Mouse (Mus musculus): ENCODE measurements around the gene Pkn1.

Gene Pkn1

GRCm38 (mm10) chr8:83698661-83699453 lies at the start of gene Pkn1:
Gene Pkn1, minus strand, starts transcription at chr8:83699179.
- peak; percentile 77 for DNase-seq (ENCODE audit: low read depth, low spot score)

DNA sequence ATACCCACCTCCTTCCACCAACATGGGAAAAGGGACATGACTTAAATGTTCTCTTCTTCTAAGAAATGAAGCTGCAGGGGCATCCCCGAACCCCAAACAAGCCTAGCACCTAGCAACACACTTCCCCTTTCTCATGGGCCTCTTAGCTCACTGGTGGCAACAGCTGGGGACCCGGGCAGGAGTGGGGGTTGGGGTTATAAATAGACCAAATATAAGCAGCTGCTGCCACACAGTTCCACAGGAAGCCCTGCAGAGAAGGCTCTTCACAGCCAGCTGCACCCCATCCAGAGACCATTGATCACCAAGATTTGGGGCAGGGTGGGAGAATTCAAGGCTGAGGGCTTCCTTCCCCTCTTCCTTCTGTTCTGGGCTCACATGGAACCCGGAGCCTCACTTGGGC lies 49.7 kb upstream of the Pkn1 start:
- peak; percentile 93 for DNase-seq (ENCODE audit: low read depth, low spot score)

- DNase-seq (ENCODE audit: low read depth, low spot score): peak; percentile 83
Measured at GRCm38 (mm10) chr8:83747661-83748346, 48.8 kb upstream of the Pkn1 start.

- no peak for DNase-seq (ENCODE audit: low read depth, low spot score)
Measured at GRCm38 (mm10) chr8:83744070-83744469, 45.1 kb upstream of the Pkn1 start.

DNA sequence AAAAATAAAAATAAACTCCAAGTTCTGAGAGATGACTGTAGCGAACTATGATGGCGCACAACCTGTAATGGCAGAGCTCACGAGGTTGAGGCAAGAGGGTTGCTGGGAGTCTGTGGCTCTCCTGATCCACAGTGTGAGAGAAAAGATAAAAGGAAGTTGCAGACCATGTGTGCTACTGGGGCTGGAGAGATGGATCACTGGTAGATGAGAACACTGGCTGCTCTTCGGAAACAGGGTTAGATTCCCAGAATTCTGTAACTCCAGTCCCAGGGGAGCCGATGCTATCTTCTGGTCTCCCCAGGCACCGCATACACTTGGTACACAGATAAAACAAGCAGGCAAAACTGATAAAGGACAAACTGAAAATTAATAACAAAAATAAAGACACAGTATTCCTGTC lies 44.0 kb upstream of the Pkn1 start:
- no peak for DNase-seq (ENCODE audit: low read depth, low spot score)

GRCm38 (mm10) chr8:83741849-83742655 lies 43.1 kb upstream of the Pkn1 start:
- DNase-seq (ENCODE audit: low read depth, low spot score): peak; percentile 85

GRCm38 (mm10) chr8:83740976-83741741 lies 42.2 kb upstream of the Pkn1 start, which contains the start of gene Adgre5:
Gene Adgre5, minus strand, starts transcription at chr8:83741326.
- peak; percentile 81 for DNase-seq (ENCODE audit: low read depth, low spot score)

DNA sequence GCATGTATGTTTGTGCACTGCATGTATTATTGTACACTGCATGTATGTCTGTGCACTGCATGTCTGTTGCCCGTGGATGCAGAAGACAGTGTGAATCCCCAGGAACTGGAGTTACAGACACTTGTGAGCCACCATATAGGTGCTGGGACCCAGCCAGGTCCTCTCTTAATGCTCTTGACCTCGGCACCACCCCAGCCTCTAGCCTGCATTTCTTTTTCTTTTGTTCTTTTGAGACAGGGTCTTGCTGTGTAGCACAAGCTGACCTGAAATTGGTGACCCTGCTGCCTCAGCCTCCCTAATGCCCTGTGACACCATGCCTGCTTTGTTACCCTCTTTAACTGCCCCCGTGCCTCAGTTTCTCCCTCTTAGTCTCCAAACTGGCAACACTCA lies 41.6 kb upstream of the Pkn1 start:
- DNase-seq (ENCODE audit: low read depth, low spot score): no peak

DNA sequence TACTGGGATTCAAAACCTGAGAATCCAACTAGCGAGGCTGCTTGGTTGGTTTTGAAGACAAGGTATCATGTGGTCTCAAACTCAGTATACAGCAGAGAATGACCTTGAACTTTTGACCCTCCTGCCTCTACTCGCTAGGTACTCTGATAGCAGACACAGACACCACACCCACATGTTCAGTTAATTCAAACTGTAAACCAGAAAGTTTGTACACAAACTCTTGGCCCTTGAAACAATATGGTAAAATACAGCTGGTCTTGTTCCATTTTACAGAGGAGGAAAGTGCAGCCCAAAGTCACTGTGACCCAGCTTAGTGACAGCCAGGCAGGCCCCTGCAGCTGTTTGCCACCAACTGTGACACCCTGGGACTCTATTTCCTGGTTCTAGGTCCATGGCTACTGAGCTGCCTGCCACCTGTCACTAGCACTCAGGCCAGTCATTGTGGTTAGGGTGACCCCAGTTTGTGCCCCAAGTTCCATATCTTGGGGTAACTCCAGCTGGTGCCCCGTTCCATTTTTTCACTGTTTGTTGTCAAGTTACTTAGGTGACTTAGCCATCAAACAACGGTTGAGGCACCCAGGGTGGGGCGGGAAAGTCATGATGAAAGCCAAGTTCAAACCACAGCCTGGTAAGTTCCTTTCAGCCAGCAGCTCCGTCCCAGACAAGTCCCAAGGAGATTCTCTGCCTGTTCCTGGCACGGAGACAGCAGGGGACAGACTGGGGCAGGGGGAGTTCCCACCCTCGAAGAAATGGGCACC lies 40.9 kb upstream of the Pkn1 start:
- DNase-seq (ENCODE audit: low read depth, low spot score): peak; percentile 91

DNA sequence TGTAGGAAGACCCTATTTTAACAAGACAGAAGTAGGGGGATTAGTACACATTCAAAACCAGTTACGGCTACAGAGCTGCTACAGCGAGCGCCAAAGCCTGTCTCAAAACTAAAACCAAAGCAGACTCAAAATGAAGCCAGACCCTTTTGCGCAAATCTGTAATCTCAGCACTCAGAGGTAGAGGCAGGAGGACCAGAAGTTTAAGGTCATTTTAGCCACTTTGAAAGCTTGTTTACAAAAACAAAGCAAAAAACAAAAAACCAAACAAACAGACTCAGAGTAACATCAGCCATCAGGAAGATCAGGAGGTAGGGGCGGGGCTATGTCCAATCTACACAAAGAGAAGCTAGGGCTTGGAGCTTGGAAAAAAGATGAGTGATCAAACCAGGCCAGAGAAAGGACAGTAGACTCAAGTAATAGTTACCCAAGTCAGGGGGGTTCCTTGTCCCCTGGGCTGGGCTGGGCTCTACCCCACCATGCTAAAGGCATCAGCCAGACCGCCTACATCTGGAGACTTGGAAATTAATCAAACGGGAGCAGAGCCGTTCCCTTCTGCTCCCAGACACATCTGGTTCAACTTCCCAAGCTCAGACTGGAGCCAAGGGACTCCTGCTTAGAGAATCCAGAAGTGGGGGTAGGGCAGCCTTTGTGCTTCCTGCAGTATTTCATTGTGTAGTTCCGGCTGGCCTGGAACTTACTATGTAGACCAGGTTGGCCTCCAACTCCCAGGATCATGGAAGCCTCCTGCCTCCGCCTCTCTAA lies 40.2 kb upstream of the Pkn1 start:
- DNase-seq (ENCODE audit: low read depth, low spot score): no peak

DNA sequence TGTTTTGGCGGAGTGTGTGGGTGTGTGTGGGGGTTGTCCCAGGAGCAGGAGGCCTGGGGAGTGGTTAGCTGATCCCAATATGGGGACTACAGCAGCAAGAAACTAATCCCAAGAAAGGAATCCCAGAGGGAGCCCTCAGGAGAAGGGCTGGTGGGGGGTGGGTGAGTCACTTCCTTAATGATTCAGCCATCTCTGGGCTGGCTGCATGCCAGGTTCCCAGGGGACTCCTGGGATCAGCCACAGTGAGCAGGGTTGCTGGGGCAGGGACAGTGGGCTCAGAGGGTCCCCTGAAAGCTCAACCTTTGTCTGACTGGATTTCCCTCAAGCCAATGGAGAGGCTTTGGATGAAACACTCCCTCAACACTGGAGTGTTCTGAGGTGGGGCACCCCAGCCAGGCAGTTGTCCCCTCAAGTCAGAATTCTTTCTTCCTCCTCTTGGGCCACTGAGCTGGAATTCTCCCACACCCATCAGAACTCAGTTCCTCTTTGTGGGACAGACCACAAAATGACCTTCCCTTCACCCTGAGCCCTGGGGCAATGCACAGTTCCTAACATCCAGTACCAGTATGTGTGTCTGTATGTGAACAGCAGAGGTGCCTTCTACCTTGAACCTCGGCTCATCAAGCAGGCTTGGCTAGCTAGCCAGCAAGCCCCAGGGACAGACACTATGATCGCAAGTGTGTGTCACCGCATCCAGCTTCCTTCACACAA lies 39.0 kb upstream of the Pkn1 start:
- no peak for DNase-seq (ENCODE audit: low read depth, low spot score)

DNA sequence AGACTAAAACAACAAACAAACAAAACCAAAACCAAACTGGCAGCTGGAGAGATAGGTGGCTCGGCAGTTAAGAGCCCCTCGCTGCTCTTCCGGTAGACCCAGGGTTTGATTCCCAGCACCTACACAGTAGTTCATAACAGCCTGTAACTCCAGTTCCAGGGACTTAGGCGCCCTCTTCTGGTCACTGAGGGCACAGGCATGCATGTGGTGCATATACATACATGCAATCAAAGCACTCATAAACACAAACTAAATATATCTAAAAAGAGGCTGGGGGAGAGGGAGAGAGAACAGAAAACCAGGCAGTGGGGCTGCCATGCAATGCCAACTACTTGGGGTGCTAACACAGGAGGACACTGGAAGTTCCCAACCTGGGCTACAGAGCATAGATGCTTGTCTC lies 38.4 kb upstream of the Pkn1 start:
- no peak for DNase-seq (ENCODE audit: low read depth, low spot score)

GRCm38 (mm10) chr8:83736681-83737080 lies 37.7 kb upstream of the Pkn1 start:
- peak; percentile 82 for DNase-seq (ENCODE audit: low read depth, low spot score)

DNA sequence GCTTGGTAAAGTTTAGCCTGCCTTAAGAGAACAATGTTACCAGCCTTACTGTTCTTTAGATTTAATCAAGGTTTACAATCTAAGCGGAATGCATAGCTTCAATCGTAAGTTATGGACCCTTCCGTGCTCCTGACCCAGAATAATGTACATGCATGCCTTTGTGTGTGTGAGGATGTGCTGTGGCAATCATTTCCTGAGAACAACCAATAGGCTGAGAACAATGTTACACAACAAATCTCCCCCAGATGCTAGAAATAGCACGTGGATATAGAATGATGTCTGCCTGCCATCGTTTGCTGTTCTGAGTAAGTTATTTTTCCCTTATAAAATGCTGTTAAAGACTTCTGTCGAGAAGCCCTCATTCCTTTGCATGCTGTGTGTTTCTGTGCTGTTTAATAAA lies 33.9 kb upstream of the Pkn1 start:
- no peak for DNase-seq (ENCODE audit: low read depth, low spot score)

DNA sequence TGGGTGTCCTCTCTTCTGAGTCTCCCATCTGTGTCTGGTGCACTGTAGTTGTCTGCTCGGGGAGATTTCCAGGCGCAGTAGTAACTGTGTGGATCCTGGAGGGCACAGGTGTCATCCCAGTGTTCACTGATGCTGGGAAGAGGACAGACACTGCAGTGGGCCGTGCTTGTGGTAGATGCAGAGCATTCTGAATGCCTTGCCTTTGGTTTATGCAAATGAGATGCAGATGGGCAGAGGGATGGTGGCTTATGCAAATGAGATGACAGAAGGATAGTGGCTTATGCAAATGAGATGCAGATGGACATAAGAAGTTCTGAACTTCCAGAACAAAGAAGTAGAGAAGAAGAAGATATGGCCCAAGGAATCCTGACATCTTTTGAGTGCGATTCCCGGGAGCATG lies 32.9 kb upstream of the Pkn1 start:
- no peak for DNase-seq (ENCODE audit: low read depth, low spot score)

- peak; percentile 34 for DNase-seq (ENCODE audit: low read depth, low spot score)
Measured at GRCm38 (mm10) chr8:83729009-83729807, 30.2 kb upstream of the Pkn1 start.

DNA sequence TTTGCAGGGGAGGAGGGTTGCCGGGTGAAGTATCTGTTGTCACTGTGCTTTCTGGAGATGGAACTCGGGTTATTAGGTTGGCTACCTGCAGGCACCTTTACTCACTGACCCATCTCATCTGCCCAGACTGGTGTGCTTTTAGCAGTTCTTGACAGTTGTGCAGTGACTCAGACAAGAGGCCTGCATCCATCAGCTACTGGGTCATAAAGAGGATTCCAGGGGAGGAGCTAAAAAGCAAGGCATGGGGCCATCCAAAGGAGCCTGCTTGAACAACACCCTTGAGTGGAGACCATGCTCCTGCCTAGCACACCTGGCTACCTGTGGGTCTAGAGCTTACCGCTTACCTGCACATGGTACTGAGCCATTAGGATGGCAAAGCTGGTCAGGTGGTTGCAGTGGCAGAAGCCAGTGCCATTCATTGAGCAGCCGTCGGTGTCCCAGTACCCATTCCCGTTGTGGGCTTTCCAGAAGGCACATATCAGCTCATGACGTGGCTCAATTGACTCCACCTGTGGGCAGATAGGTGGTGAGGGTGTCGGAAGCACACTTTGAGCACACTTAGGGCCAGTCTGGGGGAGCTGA lies 26.6 kb upstream of the Pkn1 start:
- DNase-seq (ENCODE audit: low read depth, low spot score): no peak
